Mouse (Mus musculus) heart, embryonic 14.5 days (tissue): ENCODE data around the gene Timd2. TPM values are rescaled to one million over a fixed set of nuclear protein-coding genes. Genes with fewer than 3 reads are reported as not detected.
"Not testable (repeated sequence)": the region's sequence is repeated elsewhere in the genome, so short reads cannot be mapped to it uniquely, and the experiment has no call there.

Experiments used
- ATAC-seq: fragments of 200-750 bp; cut with Nextera tagmentation; 2 replicates; pipeline ENCODE4 v1.8.0; 2017; ENCODE audit warnings: low read depth, moderate TSS enrichment; ENCODE audit not compliant: insufficient number of reproducible peaks, insufficient read depth, low FRiP score
- H3K27ac ChIP-seq, 2 experiments: fragments of 200-500 bp in 1 of 2; fragments of 300-500 bp in 1 of 2; sonication (generic) in 1 of 2; replicated peaks in 1 of 2; 2 replicates each; pipeline ENCODE4 v1.5.1; 2012 to 2014; ENCODE audit warnings: low read depth in 2 of 2, low read length in 2 of 2, control low read depth in 1 of 2, mild to moderate bottlenecking in 1 of 2, mixed read lengths in 1 of 2; ENCODE audit not compliant: control insufficient read depth in 1 of 2, insufficient read depth in 1 of 2
- H3K27me3 ChIP-seq: fragments of 300-500 bp; sonication (generic); 2 replicates; pipeline ENCODE4 v1.6.1; 2014; ENCODE audit warnings: mild to moderate bottlenecking, low read length, control low read depth; ENCODE audit not compliant: control insufficient read depth, insufficient read depth
- H3K36me3 ChIP-seq: fragments of 300-500 bp; sonication (generic); 2 replicates; pipeline ENCODE4 v1.6.1; 2014; ENCODE audit warnings: mild to moderate bottlenecking, control low read depth, low read length, mixed read lengths; ENCODE audit not compliant: control insufficient read depth, insufficient read depth
- H3K4me1 ChIP-seq, 2 experiments: fragments of 200-500 bp in 1 of 2; fragments of 300-500 bp in 1 of 2; sonication (generic) in 1 of 2; 2 replicates each; pipeline ENCODE4 v1.6.1; 2012 to 2014; ENCODE audit warnings: low read length in 2 of 2, control low read depth in 1 of 2, mixed read lengths in 1 of 2; ENCODE audit not compliant: control insufficient read depth in 2 of 2, insufficient read depth in 2 of 2
- H3K4me2 ChIP-seq: fragments of 300-500 bp; sonication (generic); 2 replicates; pipeline ENCODE4 v1.6.1; 2014; ENCODE audit warnings: mild to moderate bottlenecking, low read length
- H3K4me3 ChIP-seq, 2 experiments: fragments of 200-500 bp in 1 of 2; fragments of 300-500 bp in 1 of 2; sonication (generic) in 1 of 2; 2 replicates each; pipeline ENCODE4 v1.5.1; 2012 to 2014; ENCODE audit warnings: low read length in 2 of 2, mild to moderate bottlenecking in 2 of 2, control low read depth in 1 of 2, low read depth in 1 of 2, moderate library complexity in 1 of 2; ENCODE audit not compliant: control insufficient read depth in 1 of 2, insufficient read depth in 1 of 2
- H3K9ac ChIP-seq: fragments of 300-500 bp; sonication (generic); 2 replicates; pipeline ENCODE4 v1.6.1; 2014; ENCODE audit warnings: mild to moderate bottlenecking, low read length
- H3K9me3 ChIP-seq: fragments of 300-500 bp; sonication (generic); 2 replicates; pipeline ENCODE4 v1.6.1; 2016; ENCODE audit warnings: low read length, control low read depth; ENCODE audit not compliant: control insufficient read depth
- WGBS: fragments of 180-500 bp; shearing (Covaris S2); extraction: QIAGEN DNeasy Blood & Tissue Kit; methylation state at CpG from one replicate; pipeline ENCODE4 v1.1.7; 2014; 5-methylcytosine and 5-hydroxymethylcytosine counted together
- polyA plus RNA-seq: library from polyadenylated mRNA; unstranded; fragments of >200 nt; fragmentation: Nextera tagmentation; extraction: Ambion mirVana; gene quantifications from 2 replicates; pipeline ENCODE4 v1.2.1, GENCODE M21; 2014

Timd2 gene
- polyA plus RNA-seq, 1 experiment from 2014 or later, result not detected

GRCm38 (mm10) chr11:46695849-46696248 lies 11.0 kb downstream of the Timd2 start:
- not testable (repeated sequence) for H3K9me3 ChIP-seq, H3K27me3 ChIP-seq, H3K4me2 ChIP-seq, H3K9ac ChIP-seq, H3K27ac ChIP-seq, H3K4me1 ChIP-seq, ATAC-seq, H3K4me3 ChIP-seq, H3K36me3 ChIP-seq
- 74% methylated on average over 2 of the region's 2 CpGs for WGBS

- Histone ChIP-seq H3K27ac (no peak overlapping the region), H3K9ac (no peak overlapping the region)
Observed at GRCm38 (mm10) chr11:46690136-46690535, 16.7 kb downstream of the Timd2 start.

GRCm38 (mm10) chr11:46683723-46684122 lies 23.1 kb downstream of the Timd2 start:
- Histone ChIP-seq H3K9me3 (no peaks in the 10 kb centered on the region), H3K27ac (no peak overlapping the region), H3K36me3 (no peaks in the 10 kb centered on the region), H3K4me2 (no peak overlapping the region), H3K4me3 (no peak overlapping the region), H3K9ac (no peak overlapping the region), H3K27me3 (no peaks in the 10 kb centered on the region), H3K4me1 (peaks cover 2 to 4% of the 10 kb centered on the region in 2 experiments; a peak in 1 of 4 replicates)
- ATAC-seq, result no peak
- WGBS, result 15% methylated on average over 4 of the region's 4 CpGs

More at GRCm38 (mm10) chr11:46690136-46690535, 16.7 kb downstream of the Timd2 start:
- H3K4me2 ChIP-seq, result no peak overlapping the region
- WGBS, result 91% methylated on average over 2 of the region's 2 CpGs
- ATAC-seq, result no peak
- no peak overlapping the region for H3K4me3 ChIP-seq
- no peaks in the 10 kb centered on the region for H3K4me1 ChIP-seq
- H3K27me3 ChIP-seq, result no peaks in the 10 kb centered on the region
- H3K36me3 ChIP-seq, result no peaks in the 10 kb centered on the region
- no peaks in the 10 kb centered on the region for H3K9me3 ChIP-seq

GRCm38 (mm10) chr11:46682842-46683241 lies 24.0 kb downstream of the Timd2 start:
- no peaks in the 10 kb centered on the region for H3K36me3 ChIP-seq
- H3K27me3 ChIP-seq, result no peaks in the 10 kb centered on the region
- H3K4me3 ChIP-seq, result no peak overlapping the region
- no peak overlapping the region for H3K9ac ChIP-seq
- no peaks in the 10 kb centered on the region for H3K9me3 ChIP-seq
- H3K27ac ChIP-seq, result no peak overlapping the region
- no peak for ATAC-seq
- 67% methylated on average over 1 of the region's 1 CpGs for WGBS
- H3K4me2 ChIP-seq, result no peak overlapping the region
- peaks cover 2 to 4% of the 10 kb centered on the region in 2 experiments; a peak in 1 of 4 replicates for H3K4me1 ChIP-seq

- Histone ChIP-seq H3K36me3 (no peaks in the 10 kb centered on the region), H3K9ac (no peak overlapping the region), H3K27me3 (no peaks in the 10 kb centered on the region), H3K9me3 (no peaks in the 10 kb centered on the region), H3K4me1 (no peaks in the 10 kb centered on the region), H3K4me3 (no peak overlapping the region), H3K27ac (no peak overlapping the region), H3K4me2 (no peak overlapping the region)
- ATAC-seq, result no peak
- 68% methylated on average over 2 of the region's 2 CpGs for WGBS
Observed at GRCm38 (mm10) chr11:46667938-46668337, 38.9 kb downstream of the Timd2 start.

GRCm38 (mm10) chr11:46667105-46667504 lies 39.8 kb downstream of the Timd2 start:
- WGBS, result 92% methylated on average over 3 of the region's 3 CpGs
- no peaks in the 10 kb centered on the region for H3K4me1 ChIP-seq
- H3K27me3 ChIP-seq, result no peaks in the 10 kb centered on the region
- no peak overlapping the region for H3K9ac ChIP-seq
- no peak overlapping the region for H3K4me3 ChIP-seq
- H3K27ac ChIP-seq, result no peak overlapping the region
- no peaks in the 10 kb centered on the region for H3K9me3 ChIP-seq
- no peak for ATAC-seq
- no peaks in the 10 kb centered on the region for H3K36me3 ChIP-seq
- no peak overlapping the region for H3K4me2 ChIP-seq

- H3K4me3 ChIP-seq, result no peak overlapping the region
- no peak overlapping the region for H3K27ac ChIP-seq
- H3K9me3 ChIP-seq, result no peaks in the 10 kb centered on the region
- no peak for ATAC-seq
- no peaks in the 10 kb centered on the region for H3K36me3 ChIP-seq
- H3K27me3 ChIP-seq, result no peaks in the 10 kb centered on the region
- 62% methylated on average over 6 of the region's 6 CpGs for WGBS
- H3K4me1 ChIP-seq, result no peaks in the 10 kb centered on the region
- no peak overlapping the region for H3K4me2 ChIP-seq
- H3K9ac ChIP-seq, result no peak overlapping the region
Observed at GRCm38 (mm10) chr11:46665599-46666522, 41.0 kb downstream of the Timd2 start.
